Mouse (Mus musculus) right cerebral cortex, postnatal 14 days (tissue): ENCODE data around the gene Gm3047.
"Not testable (repeated sequence)": the region's sequence is repeated elsewhere in the genome, so short reads cannot be mapped to it uniquely, and the experiment has no call there.

Experiments
- DNase-seq: peaks from one replicate; pipeline ENCODE4 v3.0.0; 2022

The Gm3047 gene

DNA sequence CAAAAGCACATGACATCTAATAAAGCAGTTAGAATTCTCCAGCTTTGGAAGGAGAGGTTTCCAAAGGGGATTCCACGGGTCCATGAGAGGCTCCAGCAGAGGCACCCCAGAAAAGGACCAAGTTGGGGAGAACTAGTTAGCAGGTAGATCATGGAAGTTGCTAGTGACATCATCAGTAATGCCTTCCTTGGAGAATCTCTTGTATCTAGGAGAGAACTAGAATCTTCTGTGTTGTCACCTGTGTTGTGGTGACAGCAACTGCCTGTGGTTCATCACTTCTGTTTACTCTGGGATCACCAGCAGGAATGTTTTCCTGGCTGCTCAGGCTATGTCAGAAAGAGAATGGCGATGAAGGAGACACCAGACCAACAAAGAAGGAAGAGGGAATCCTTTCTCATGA lies at the start of gene Gm3047:
Gene Gm3047, plus strand, starts transcription at position 301 of the 400 bp plus-strand sequence.
- not testable (repeated sequence) for DNase-seq
